Mouse (Mus musculus) ES-E14 (cell line): ENCODE data around the gene Ddx41. TPM values are rescaled to one million over a fixed set of nuclear protein-coding genes. Genes with fewer than 3 reads are reported as not detected.

ENCODE experiments used
- DNase-seq: peaks from one replicate; pipeline ENCODE4 v3.0.0-alpha.2; 2013; ENCODE audit warnings: low read depth, low spot score
- H3K27ac ChIP-seq: 2 replicates; pipeline ENCODE4 v1.5.1; 2012; ENCODE audit warnings: low read depth, mild to moderate bottlenecking, low read length, moderate library complexity, mixed read lengths; ENCODE audit not compliant: poor library complexity, insufficient read depth, severe bottlenecking
- H3K36me3 ChIP-seq: 2 replicates; pipeline ENCODE4 v1.6.1; 2012; ENCODE audit warnings: mild to moderate bottlenecking, low read length, moderate library complexity, mixed read lengths; ENCODE audit not compliant: control insufficient read depth, poor library complexity, insufficient read depth, severe bottlenecking
- H3K4me1 ChIP-seq, 2 experiments: fragments of 150-350 bp in 1 of 2; sonication (generic) in 1 of 2; 2 replicates each; pipeline ENCODE4 v1.6.1; 2012; ENCODE audit warnings: low read length in 2 of 2, mild to moderate bottlenecking in 1 of 2, mixed read lengths in 1 of 2; ENCODE audit not compliant: control insufficient read depth in 2 of 2, insufficient read depth in 2 of 2, poor library complexity in 1 of 2
- H3K4me3 ChIP-seq, 2 experiments: fragments of 150-350 bp in 1 of 2; sonication (generic) in 1 of 2; 2 replicates each; pipeline ENCODE4 v1.5.1; 2012; ENCODE audit warnings: low read length in 2 of 2, low read depth in 1 of 2, mild to moderate bottlenecking in 1 of 2, mixed read lengths in 1 of 2; ENCODE audit not compliant: insufficient read depth in 1 of 2, poor library complexity in 1 of 2, severe bottlenecking in 1 of 2
- H3K9ac ChIP-seq: 2 replicates; pipeline ENCODE4 v1.6.1; 2012; ENCODE audit warnings: low read depth, mild to moderate bottlenecking, low read length, mixed read lengths; ENCODE audit not compliant: poor library complexity, insufficient read depth, severe bottlenecking
- H3K9me3 ChIP-seq: fragments of 150-350 bp; sonication (generic); 2 replicates; pipeline ENCODE4 v1.6.1; 2012; ENCODE audit warnings: low read depth, mild to moderate bottlenecking, low read length; ENCODE audit not compliant: control insufficient read depth, insufficient read depth
- CHD2 ChIP-seq: IDR thresholded peaks from 2 replicates; pipeline ENCODE4 v1.6.1; 2014; ENCODE audit warnings: mild to moderate bottlenecking, low read depth, low read length, inconsistent platforms
- HCFC1 ChIP-seq: IDR thresholded peaks from 2 replicates; pipeline ENCODE4 v1.6.1; 2012; ENCODE audit warnings: low read length, inconsistent platforms, borderline replicate concordance; ENCODE audit not compliant: insufficient read depth
- MAFK ChIP-seq: IDR thresholded peaks from 2 replicates; pipeline ENCODE4 v1.6.1; 2014; ENCODE audit warnings: mild to moderate bottlenecking, low read depth, low read length, inconsistent platforms; ENCODE audit not compliant: insufficient read depth
- ZC3H11A ChIP-seq: IDR thresholded peaks from 2 replicates; pipeline ENCODE4 v1.6.1; 2012; ENCODE audit warnings: low read depth, mild to moderate bottlenecking, inconsistent platforms, low read length, borderline replicate concordance
- ZNF384 ChIP-seq: IDR thresholded peaks from 2 replicates; pipeline ENCODE4 v1.6.1; 2012; ENCODE audit warnings: low read depth, low read length, inconsistent platforms
- in situ Hi-C, 2 experiments: fragments of 600-800 bp; cut with MboI; formaldehyde crosslinking; loops; one replicate each; pipeline ENCODE4 v1.15.1; 2025; ENCODE audit warnings: low sequenced_read_pairs in 2 of 2, inconsistent platforms in 1 of 2; ENCODE audit not compliant: unreplicated experiment in 2 of 2
- total RNA-seq: library from RNA; depleted of rRNA; stranded (reverse); fragments of 300-350 nt; gene quantifications from 2 replicates; pipeline ENCODE4 v1.2.3, GENCODE M21; 2012

The Ddx41 gene
- total RNA-seq, 1 experiment = 85.9 TPM

- Histone ChIP-seq H3K36me3 (peaks cover 27% of the 10 kb centered on the region), H3K4me1 (peaks cover 2% of the 10 kb centered on the region in 2 experiments; a peak in 1 of 4 replicates), H3K27ac (no peak overlapping the region), H3K4me3 (no peak overlapping the region), H3K9ac (no peak overlapping the region), H3K9me3 (no peaks in the 10 kb centered on the region)
- in situ Hi-C loops = no loop called here
- no peak for DNase-seq
- TF ChIP-seq MAFK (no peak), CHD2 (no peak), HCFC1 (no peak), ZNF384 (no peak), ZC3H11A (no peak)
Observed at GRCm38 (mm10) chr13:55548426-55548825, 12.0 kb upstream of the Ddx41 start.

GRCm38 (mm10) chr13:55547916-55548315 lies 11.5 kb upstream of the Ddx41 start:
- Histone ChIP-seq H3K9ac (no peak overlapping the region), H3K4me3 (no peak overlapping the region), H3K27ac (no peak overlapping the region), H3K36me3 (peaks cover 28% of the 10 kb centered on the region), H3K9me3 (no peaks in the 10 kb centered on the region), H3K4me1 (peaks cover 2% of the 10 kb centered on the region in 2 experiments; a peak in 1 of 4 replicates)
- no peak for DNase-seq
- no peak for TF ChIP-seq ZC3H11A
- no peak for TF ChIP-seq CHD2
- no peak for TF ChIP-seq ZNF384
- TF ChIP-seq MAFK = no peak
- no peak for TF ChIP-seq HCFC1
- in situ Hi-C loops = no loop called here

- H3K9me3 ChIP-seq = no peaks in the 10 kb centered on the region
- TF ChIP-seq MAFK = no peak
- no peak for TF ChIP-seq HCFC1
- no peak for TF ChIP-seq ZC3H11A
- no peak for TF ChIP-seq ZNF384
- TF ChIP-seq CHD2 = no peak
- DNase-seq = no peak
- H3K4me3 ChIP-seq = no peak overlapping the region
- no peak overlapping the region; the same call in 1 of the 2 replicates for H3K27ac ChIP-seq
- H3K36me3 ChIP-seq = peaks cover 41% of the 10 kb centered on the region
- no peak overlapping the region for H3K9ac ChIP-seq
- H3K4me1 ChIP-seq = peaks cover 0 to 2% of the 10 kb centered on the region in 2 experiments; a peak in 1 of 4 replicates
- in situ Hi-C loops = no loop called here
Observed at GRCm38 (mm10) chr13:55544792-55545191, 8.3 kb upstream of the Ddx41 start.

- Histone ChIP-seq H3K4me1 (no peaks in the 10 kb centered on the region), H3K4me3 (no peak overlapping the region), H3K9me3 (no peaks in the 10 kb centered on the region), H3K27ac (no peak overlapping the region), H3K36me3 (peaks cover 38% of the 10 kb centered on the region), H3K9ac (no peak overlapping the region)
- in situ Hi-C loops = no loop called here
- TF ChIP-seq MAFK (no peak), HCFC1 (no peak), CHD2 (no peak), ZNF384 (no peak), ZC3H11A (no peak)
- no peak for DNase-seq
Observed at GRCm38 (mm10) chr13:55543447-55543846, 7.0 kb upstream of the Ddx41 start.

- no peaks in the 10 kb centered on the region for H3K9me3 ChIP-seq
Observed at GRCm38 (mm10) chr13:55542891-55543290, 6.4 kb upstream of the Ddx41 start.

More at GRCm38 (mm10) chr13:55542891-55543290, 6.4 kb upstream of the Ddx41 start:
- DNase-seq = no peak
- Histone ChIP-seq H3K4me3 (no peak overlapping the region), H3K27ac (no peak overlapping the region), H3K9ac (no peak overlapping the region), H3K4me1 (no peaks in the 10 kb centered on the region), H3K36me3 (peaks cover 38% of the 10 kb centered on the region)
- in situ Hi-C loops = no loop called here
- TF ChIP-seq HCFC1 = no peak
- TF ChIP-seq CHD2 = no peak
- TF ChIP-seq ZNF384 = no peak
- no peak for TF ChIP-seq ZC3H11A
- TF ChIP-seq MAFK = no peak
